Mouse (Mus musculus) cerebellum, adult 18-20 months (tissue): ENCODE data around the gene Slc17a8.
A peak's percentile ranks its signal among the peaks of the same experiment; 100 is the strongest.
"Not testable (repeated sequence)": the region's sequence is repeated elsewhere in the genome, so short reads cannot be mapped to it uniquely, and the experiment has no call there.

Experiments
- DNase-seq, 2 experiments: peaks; one replicate each; pipeline ENCODE4 v3.0.0; 2021

The Slc17a8 gene

DNA sequence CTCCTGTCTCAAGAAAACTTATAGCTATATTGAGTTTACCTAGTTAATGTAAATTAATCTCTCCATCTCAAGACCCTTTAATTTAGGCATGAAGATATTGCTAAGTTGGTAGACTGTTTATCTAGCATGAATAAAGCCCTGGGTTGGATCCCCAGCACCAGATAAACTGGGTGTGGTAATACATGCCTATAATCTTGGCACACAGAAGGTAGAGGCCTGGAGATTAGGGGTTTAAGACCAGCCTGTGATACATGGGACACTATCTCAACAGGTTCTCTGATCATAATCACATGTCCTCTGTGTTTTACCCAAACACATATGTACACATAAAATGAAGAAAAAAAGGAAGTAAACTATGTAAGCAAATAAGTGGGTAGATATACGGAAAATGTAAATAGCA, 32.3 kb downstream of the Slc17a8 start:
- no peak for DNase-seq

- DNase-seq, result no peak
These were observed 36.3 kb downstream of the Slc17a8 start for GRCm38 (mm10) chr10:89584709-89585108.

- no peak for DNase-seq
These were observed 42.3 kb downstream of the Slc17a8 start for GRCm38 (mm10) chr10:89578801-89579200.

GRCm38 (mm10) chr10:89577666-89578065, 43.4 kb downstream of the Slc17a8 start:
- no peak for DNase-seq

DNA sequence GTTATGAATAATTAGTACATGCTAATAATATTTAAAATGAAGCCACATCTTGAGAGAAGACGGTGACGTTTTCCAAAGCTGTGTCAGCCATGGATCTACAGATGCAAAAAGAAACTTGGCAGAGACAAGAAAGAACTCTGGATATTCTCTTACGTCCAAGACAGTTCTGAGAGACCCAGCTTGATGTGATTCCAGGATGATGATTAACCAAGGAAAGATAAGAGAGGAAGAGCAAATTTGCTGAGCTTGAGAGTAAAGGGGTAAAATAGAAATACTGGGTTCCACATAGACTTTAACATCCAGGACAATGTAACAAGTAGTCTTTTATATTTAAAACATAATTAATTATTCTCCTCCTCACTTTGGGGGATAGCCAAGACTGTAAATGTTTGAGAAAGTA, 47.6 kb downstream of the Slc17a8 start:
- no peak for DNase-seq

DNA sequence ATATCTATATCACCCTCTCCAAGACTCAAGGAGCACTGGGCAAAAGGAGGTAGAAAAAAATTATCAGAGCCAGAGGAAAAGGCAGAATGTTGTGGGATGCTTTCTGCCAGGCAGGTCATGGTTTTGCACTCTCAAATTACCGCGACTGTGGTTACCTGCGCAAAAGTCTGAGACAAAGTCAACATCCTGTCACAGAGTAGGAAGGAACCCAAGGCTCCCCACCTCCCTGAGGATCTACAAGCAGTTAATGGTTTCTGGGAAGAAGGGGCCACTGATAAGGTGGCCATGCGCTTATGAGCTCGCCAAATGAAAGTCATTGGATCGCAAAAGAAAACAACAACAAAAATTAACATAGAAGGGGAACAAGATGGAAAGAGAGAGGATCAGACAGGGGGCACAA, 48.1 kb downstream of the Slc17a8 start:
- DNase-seq, result no peak

DNA sequence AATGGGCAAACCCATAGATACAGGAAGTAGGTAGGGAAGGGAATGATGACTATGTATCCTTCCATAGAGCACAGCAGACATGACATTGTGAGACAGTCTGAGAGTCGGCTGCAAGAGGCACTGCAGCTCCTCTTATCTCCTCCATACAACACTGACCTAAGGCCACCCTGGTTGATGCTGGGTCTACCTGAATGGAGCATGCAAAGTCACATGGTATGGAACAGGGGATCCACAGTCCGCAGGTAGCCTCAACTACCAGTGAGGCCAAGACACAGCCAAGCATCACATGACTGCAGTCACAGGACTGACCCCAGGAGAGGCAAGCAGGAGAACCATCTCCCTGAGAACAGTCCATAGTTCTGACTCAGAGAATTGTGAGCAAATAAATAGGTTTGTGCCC, 53.7 kb downstream of the Slc17a8 start:
- no peak for DNase-seq

- no peak for DNase-seq
These were observed 55.6 kb downstream of the Slc17a8 start for GRCm38 (mm10) chr10:89565301-89566022.

GRCm38 (mm10) chr10:89562113-89562512, 58.9 kb downstream of the Slc17a8 start:
- DNase-seq, result no peak

- DNase-seq, result no peak
These were observed 61.7 kb downstream of the Slc17a8 start for GRCm38 (mm10) chr10:89559351-89559750.

DNA sequence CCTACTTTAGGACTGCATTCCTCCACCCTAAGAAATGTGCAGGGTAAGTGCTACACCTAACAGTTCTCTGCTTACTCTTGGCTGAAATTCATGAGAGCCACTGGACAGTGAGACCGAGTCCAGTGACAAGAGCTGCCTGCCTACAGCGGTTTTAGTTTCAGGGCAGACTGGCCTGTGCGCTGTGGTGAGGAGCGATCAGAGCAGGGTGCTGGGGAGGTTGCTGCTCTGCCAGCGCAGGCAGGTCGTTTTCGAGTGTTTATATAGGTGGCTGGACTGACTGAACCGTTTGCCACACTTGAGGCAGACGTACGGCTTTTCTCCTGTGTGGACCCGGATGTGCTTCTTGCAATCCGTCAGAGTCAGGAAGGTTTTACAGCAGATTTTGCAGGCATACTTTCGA, 66.2 kb downstream of the Slc17a8 start:
- DNase-seq, result not testable (repeated sequence)

DNA sequence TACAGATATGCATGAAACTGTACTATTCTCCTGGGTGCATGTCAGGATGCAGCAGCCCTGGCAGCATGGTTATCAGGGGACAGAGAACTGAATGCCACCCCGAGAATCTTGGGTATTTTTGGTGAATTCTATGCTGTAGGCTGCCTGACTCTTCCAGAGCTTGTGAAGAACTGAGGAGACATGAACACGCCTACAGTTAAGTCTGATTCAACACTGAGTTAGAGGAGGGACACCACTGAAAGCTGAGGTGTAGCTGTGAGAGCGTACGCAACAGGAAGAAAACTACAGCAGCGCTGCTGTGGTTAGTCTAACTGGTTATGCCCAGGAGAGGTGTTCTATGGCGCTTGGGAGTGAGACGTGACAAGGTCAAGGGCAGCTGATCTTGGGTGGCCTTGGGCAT, 67.2 kb downstream of the Slc17a8 start:
- not testable (repeated sequence) for DNase-seq

- no peak for DNase-seq
These were observed 68.0 kb downstream of the Slc17a8 start for GRCm38 (mm10) chr10:89553015-89553414.

- no peak for DNase-seq
These were observed 69.4 kb downstream of the Slc17a8 start for GRCm38 (mm10) chr10:89551657-89552056.

DNA sequence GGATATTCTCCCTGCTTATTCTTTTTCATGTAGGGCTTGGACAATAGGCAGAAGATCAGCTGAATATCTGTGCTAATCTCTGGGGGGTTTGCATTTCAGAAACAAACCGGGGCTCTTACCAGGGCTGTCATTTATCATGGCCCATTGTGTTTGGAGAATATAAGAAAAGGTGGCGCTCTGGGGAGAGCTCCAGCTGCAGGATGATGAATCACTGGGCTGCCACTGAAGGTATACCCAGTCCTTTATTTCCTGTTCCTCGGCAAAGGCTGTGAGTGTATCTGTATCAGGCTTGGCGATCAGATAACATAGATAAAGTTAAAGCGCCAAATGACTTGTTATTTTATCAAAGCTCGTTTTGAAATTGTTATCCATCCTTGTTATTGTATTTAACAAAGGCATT, 73.0 kb downstream of the Slc17a8 start:
- DNase-seq, result no peak

DNA sequence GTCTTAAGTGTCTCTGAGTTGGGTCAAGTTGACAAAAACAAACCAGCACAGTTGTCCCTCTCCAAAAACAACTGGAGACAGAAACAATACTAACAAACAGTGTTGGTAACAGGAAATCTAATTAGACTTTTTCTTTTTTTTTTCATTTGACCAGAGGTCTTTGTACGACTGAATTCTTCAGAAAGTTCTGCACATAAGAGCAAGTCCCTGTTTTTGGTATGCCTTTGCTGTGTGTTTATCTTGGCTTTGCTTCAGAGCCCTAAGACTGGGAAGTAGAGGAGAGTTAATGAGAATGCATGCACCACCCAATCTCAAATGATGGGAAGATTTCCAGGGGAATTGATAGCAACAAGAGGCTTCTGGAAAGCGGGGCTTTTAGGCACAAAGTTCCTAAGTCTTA, 74.1 kb downstream of the Slc17a8 start:
- no peak for DNase-seq

DNA sequence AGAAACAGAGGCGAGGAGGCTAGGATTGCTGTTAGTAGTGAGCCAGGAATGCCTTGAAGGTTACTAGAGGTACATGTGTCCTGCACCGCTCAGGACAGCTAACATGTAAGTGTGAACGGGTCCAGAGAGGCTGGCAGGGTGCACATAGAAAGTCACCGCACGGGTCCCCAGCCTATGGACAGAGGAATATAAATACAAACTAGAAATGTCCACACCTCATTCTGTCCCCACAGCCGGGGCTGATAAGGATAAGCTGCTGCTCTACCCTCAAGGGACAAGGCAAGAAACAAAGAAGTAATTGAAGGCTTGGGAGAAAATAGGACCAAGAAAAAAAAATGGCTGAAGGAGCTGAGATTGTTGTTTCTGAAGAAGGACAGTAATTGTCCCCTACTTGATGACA, 77.2 kb downstream of the Slc17a8 start:
- no peak for DNase-seq

GRCm38 (mm10) chr10:89542321-89542720, 78.7 kb downstream of the Slc17a8 start:
- DNase-seq, result no peak

DNA sequence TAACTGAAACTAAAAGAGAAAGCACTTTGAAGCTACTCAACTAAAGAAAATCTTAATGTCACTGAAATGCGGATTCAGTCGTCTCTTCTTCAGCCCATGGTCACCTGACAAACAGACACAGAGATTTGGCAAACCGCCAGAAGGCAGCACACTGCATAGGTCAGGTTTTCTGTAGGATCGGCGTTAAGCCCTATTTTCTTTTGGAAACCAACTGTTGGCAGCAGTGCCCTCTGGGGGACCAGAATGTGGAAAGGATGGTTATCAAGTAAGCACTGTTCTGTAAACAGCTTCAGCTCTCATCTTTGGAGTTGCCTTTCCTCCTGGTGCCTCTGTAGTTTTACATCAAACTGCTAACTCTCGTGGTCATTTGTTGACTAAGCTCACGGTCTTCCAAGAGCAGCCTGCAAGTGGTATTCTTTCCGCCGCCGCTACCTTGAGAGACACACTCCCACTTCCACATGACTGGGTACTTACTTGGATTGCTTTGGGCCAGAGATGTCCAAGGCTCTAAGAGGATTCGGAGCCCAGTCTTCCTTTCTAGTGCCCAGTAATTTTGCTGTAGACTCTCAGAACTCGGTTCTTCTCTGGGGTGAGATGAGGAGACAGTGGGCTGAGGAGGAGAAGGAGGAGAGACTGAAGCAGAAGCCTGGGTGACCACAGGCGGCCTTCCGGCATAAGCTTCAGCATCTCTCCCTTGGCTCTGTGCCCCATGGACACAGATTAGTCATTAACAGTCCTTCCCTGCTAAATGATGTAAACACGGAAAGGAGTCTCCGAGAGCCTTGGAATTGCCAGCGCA, 87.9 kb downstream of the Slc17a8 start, which contains the start of gene Nr1h4:
Gene Nr1h4 (minus strand): TSS at position 657 of the 799 bp plus-strand sequence.
- DNase-seq, result peak; percentile 61 to 62

GRCm38 (mm10) chr10:89532451-89532850, 88.6 kb downstream of the Slc17a8 start:
- DNase-seq, result no peak

DNA sequence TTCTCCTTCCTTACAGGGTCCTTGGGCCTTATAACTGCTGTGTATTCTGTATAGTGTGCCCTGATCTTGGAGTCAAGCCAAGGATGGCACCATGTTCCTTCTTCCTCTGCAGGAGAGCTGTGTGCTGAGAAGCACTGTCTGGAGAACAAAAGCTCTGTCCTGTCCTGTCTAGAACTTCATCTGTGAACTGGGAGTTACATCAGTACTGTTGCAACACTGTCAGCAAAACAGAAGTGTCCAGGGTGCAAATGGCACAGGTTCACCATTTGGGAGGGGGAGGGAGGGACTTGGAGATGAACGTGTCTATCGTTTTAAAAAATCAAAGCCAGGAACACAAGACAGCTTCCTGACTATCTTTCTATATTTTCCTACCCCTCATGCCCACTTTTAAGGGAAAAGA, 89.1 kb downstream of the Slc17a8 start:
- no peak for DNase-seq

DNA sequence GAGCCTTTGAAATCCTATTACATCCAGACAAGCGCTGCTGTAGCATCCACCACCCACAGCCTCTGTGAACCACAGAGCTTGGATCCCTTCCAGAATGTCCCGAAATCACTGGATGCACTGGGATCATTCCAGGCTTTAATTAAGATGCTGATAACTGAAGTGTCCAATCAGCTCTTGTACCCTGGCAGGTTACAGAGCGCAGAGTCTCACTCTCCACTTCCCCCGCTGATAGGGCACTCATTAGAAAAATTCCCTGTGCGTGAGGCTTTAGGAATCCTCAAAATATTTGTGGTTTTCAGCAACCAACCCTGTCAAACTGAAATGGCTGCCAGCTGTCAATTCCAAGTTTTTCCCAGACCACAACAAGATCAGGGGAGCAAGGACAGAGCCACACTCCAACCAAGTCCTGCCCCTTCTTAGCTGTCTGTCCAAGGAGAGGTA, 89.8 kb downstream of the Slc17a8 start:
- DNase-seq, result no peak

GRCm38 (mm10) chr10:89527054-89527453, 94.0 kb downstream of the Slc17a8 start:
- no peak for DNase-seq

- DNase-seq, result no peak
These were observed 95.2 kb downstream of the Slc17a8 start for GRCm38 (mm10) chr10:89525823-89526222.
